Comparison of ENCODE assay signal across 24 mouse cellular contexts in genomic region chr13:24685846-24686245, GRCm38 (mm10). TPM values are rescaled to one million over a fixed set of nuclear protein-coding genes. Genes with fewer than 3 reads are reported as not detected.
DNase-seq lines count a peak whose midpoint lies in the region; ATAC-seq lines count a peak whose summit lies in the region.
"Had no signal": no experiment of that assay in that cellular context is flagged by ENCODE, and none has a peak within 500 bp of the region (broad histone marks: within the 10 kb centered on the region; RNA-seq: fewer than 3 reads in every experiment).

No protein-coding gene starts in this region.

- intact Hi-C loops in heart, postnatal 10 days (cut with DNase I): loop anchor here (2.0 to 5.0 kb wide), 3 partner anchors 119 to 347 kb away; no protein-coding TSS in a partner anchor

- H3K4me3 ChIP-seq in heart, embryonic 10.5 days: no peak overlapping the region
- no peak overlapping the region for H3K4me3 ChIP-seq in kidney, embryonic 15.5 days (replicated peaks)
- no peak overlapping the region for H3K4me3 ChIP-seq in neural tube, embryonic 15.5 days (replicated peaks)
- H3K4me3 ChIP-seq: heart, adult 2 months; liver, embryonic 12.5 days had no signal

- no peak overlapping the region for H3K27ac ChIP-seq in heart, embryonic 10.5 days
- no peak overlapping the region for H3K27ac ChIP-seq in kidney, embryonic 15.5 days
- peak overlapping the region; percentile 82 for H3K27ac ChIP-seq in neural tube, embryonic 15.5 days (replicated peaks)
- H3K27ac ChIP-seq: heart, adult 2 months; liver, embryonic 12.5 days had no signal

- H3K4me2 ChIP-seq in kidney, embryonic 15.5 days: no peak overlapping the region
- no peak overlapping the region for H3K4me2 ChIP-seq in neural tube, embryonic 15.5 days
- H3K4me2 ChIP-seq: liver, embryonic 12.5 days; lung, embryonic 14.5 days; midbrain, embryonic 11.5 days had no signal

- H3K9ac ChIP-seq in kidney, embryonic 15.5 days: no peak overlapping the region
- H3K9ac ChIP-seq in neural tube, embryonic 15.5 days (replicated peaks): no peak overlapping the region
- H3K9ac ChIP-seq: liver, embryonic 12.5 days; lung, embryonic 14.5 days had no signal

- peak; percentile 44 to 83 for DNase-seq in adrenal gland, adult (ENCODE audit: inconsistent age in 2 of 2, low spot score in 1 of 2)
- no peak for DNase-seq in adrenal gland, postnatal 4 days (ENCODE audit: low spot score in 2 of 2)
- peak; percentile 24 to 28 for DNase-seq in heart, postnatal 10 days
- no peak for DNase-seq in heart, embryonic 10.5 days (ENCODE audit: low spot score)
- peak; percentile 52 for DNase-seq in kidney, adult 9 months
- DNase-seq in cerebellum, postnatal 14 days: no peak
- DNase-seq: cerebellum, adult 9-10 months; gastrocnemius, postnatal 10 days; heart, adult 2 months; left cerebral cortex, postnatal 4 days; lung, embryonic 14.5 days; lung, postnatal 4 days; retina, postnatal 1 day; thymus, postnatal 14 days had no signal

- 70% methylated on average over 5 of the region's 5 CpGs for WGBS in heart, embryonic 10.5 days
- 66% methylated on average over 5 of the region's 5 CpGs for WGBS in kidney, embryonic 15.5 days
- 76% methylated on average over 5 of the region's 5 CpGs for WGBS in neural tube, embryonic 15.5 days

- no peaks in the 10 kb centered on the region; the same call in 1 of the 2 replicates for H3K4me1 ChIP-seq in heart, embryonic 10.5 days
- H3K4me1 ChIP-seq in kidney, embryonic 15.5 days: peaks cover 7% of the 10 kb centered on the region; the same call in 1 of the 2 replicates
- peaks cover 18% of the 10 kb centered on the region for H3K4me1 ChIP-seq in neural tube, embryonic 15.5 days

- H3K27me3 ChIP-seq in heart, embryonic 10.5 days (ENCODE audit: insufficient read depth, poor library complexity, severe bottlenecking): 0 out of 2 replicates have a peak, but pooled peaks cover 12% of the 10 kb centered on the region
- no peaks in the 10 kb centered on the region for H3K27me3 ChIP-seq in kidney, embryonic 15.5 days
- H3K27me3 ChIP-seq in neural tube, embryonic 15.5 days (replicated peaks): no peaks in the 10 kb centered on the region
- H3K27me3 ChIP-seq: liver, embryonic 12.5 days had no signal

- H3K9me3 ChIP-seq in heart, embryonic 10.5 days: no peaks in the 10 kb centered on the region
- no peaks in the 10 kb centered on the region for H3K9me3 ChIP-seq in kidney, embryonic 15.5 days (replicated peaks)
- H3K9me3 ChIP-seq in neural tube, embryonic 15.5 days (replicated peaks): no peaks in the 10 kb centered on the region
- H3K9me3 ChIP-seq: G1E; liver, embryonic 12.5 days had no signal

- no peak for ATAC-seq in kidney, embryonic 15.5 days (replicated peaks; ENCODE audit: low FRiP score)
- ATAC-seq in neural tube, embryonic 15.5 days (ENCODE audit: low FRiP score): no peak
- ATAC-seq: CD4-positive, CD25-positive, alpha-beta regulatory T cell, adult 4 months; liver, embryonic 12.5 days had no signal

- H3K36me3 ChIP-seq in heart, embryonic 10.5 days: 0 out of 2 replicates have a peak, but pooled peaks cover 3% of the 10 kb centered on the region
- H3K36me3 ChIP-seq in kidney, embryonic 15.5 days: no peaks in the 10 kb centered on the region
- peaks cover 15% of the 10 kb centered on the region; the same call in 1 of the 2 replicates for H3K36me3 ChIP-seq in neural tube, embryonic 15.5 days
- H3K36me3 ChIP-seq: G1E; liver, embryonic 12.5 days had no signal

RNA-seq across cellular contexts. Expression of gene Armh2, which starts 55.2 kb away (rescaled TPM):
- not detected for total RNA-seq in adrenal gland, postnatal 4 days (2021)
- not detected for total RNA-seq in heart, postnatal 10 days (2021)
- polyA plus RNA-seq in heart, embryonic 10.5 days (2016; fragmentation: Nextera tagmentation; extraction: Ambion mirVana): not detected in 2 replicates
- not detected in 2 replicates for polyA plus RNA-seq in kidney, embryonic 15.5 days (2015; fragmentation: Nextera tagmentation; extraction: Ambion mirVana)
- polyA plus RNA-seq in neural tube, embryonic 15.5 days (2015; fragmentation: Nextera tagmentation; extraction: Ambion mirVana): not detected in 2 replicates
- total RNA-seq: adrenal gland, adult 18-20 months; gastrocnemius, postnatal 10 days; heart, adult 2 months; layer of hippocampus, adult 18-20 months; left cerebral cortex, adult 18-20 months; left cerebral cortex, postnatal 4 days had no signal
- polyA plus RNA-seq: G1E; heart, adult 2 months; heart, postnatal 0 days; lung, embryonic 14.5 days had no signal

Comparison
In these comparisons a context has a peak if more than half of its experiments do, and no peak if none do; other contexts are left out.
1. DNase-seq: peak in adrenal gland, adult (2 of 2), heart, postnatal 10 days (2 of 2) and kidney, adult 9 months (single experiment); none in adrenal gland, postnatal 4 days (0 of 2), heart, embryonic 10.5 days (single experiment) and cerebellum, postnatal 14 days (0 of 2).